Mouse (Mus musculus) E14TG2a.4 (cell line): Measurements from ENCODE around the gene Tpst2.

Source experiments
- CTCF ChIP-seq: conservative IDR thresholded peaks from 2 replicates; pipeline ENCODE4 v1.5.1; 2014; ENCODE audit warnings: low read length
- NANOG ChIP-seq: IDR thresholded peaks from 2 replicates; pipeline ENCODE4 v1.6.1; 2014; ENCODE audit warnings: borderline replicate concordance, low read length, mixed read lengths
- POU5F1 ChIP-seq: IDR thresholded peaks from 2 replicates; pipeline ENCODE4 v1.6.1; 2014; ENCODE audit warnings: low read length, borderline replicate concordance

- TF ChIP-seq CTCF, result no peak
- no peak for TF ChIP-seq NANOG
- TF ChIP-seq POU5F1, result no peak
These were observed 437 bp downstream of the Tpst2 start for GRCm38 (mm10) chr5:112276907-112277348.
